Comparison of ENCODE assay signal across 8 mouse cellular contexts in genomic region chr16:18878091-18878720, GRCm38 (mm10). TPM values are rescaled to one million over a fixed set of nuclear protein-coding genes. Genes with fewer than 3 reads are reported as not detected.
DNase-seq lines count a peak whose midpoint lies in the region; ATAC-seq and TF ChIP-seq lines count a peak whose summit lies in the region.

No protein-coding gene starts in this region.

- peaks cover 2% of the 10 kb centered on the region; the same call in 1 of the 2 replicates for H3K36me3 ChIP-seq in thymus, adult 2 months (ENCODE audit: control insufficient read depth, insufficient read depth, low read length)
- peaks cover 60% of the 10 kb centered on the region for H3K36me3 ChIP-seq in limb, embryonic 10.5 days
- H3K36me3 ChIP-seq in neural tube, embryonic 14.5 days (ENCODE audit: control insufficient read depth, insufficient read depth, low read length) = peaks cover 4% of the 10 kb centered on the region; the same call in 1 of the 2 replicates

- H3K27me3 ChIP-seq in thymus, adult 2 months (ENCODE audit: control insufficient read depth, insufficient read depth, low read length) = no peaks in the 10 kb centered on the region
- no peaks in the 10 kb centered on the region for H3K27me3 ChIP-seq in limb, embryonic 10.5 days (ENCODE audit: low read depth, poor library complexity, severe bottlenecking)
- no peaks in the 10 kb centered on the region for H3K27me3 ChIP-seq in neural tube, embryonic 14.5 days (ENCODE audit: control insufficient read depth, insufficient read depth, low read length)

- H3K9ac ChIP-seq in neural tube, embryonic 14.5 days (replicated peaks; ENCODE audit: low read depth, low read length) = peak overlapping the region; percentile 94

- DNase-seq in heart, adult 11 months = peak; percentile 86
- DNase-seq in heart, postnatal 4 days = no peak
- DNase-seq in thymus, adult 2 months = no peak
- no peak for DNase-seq in thymus, postnatal 36 days
- no peak for DNase-seq in limb, embryonic 10.5 days (ENCODE audit: low spot score)
- no peak for DNase-seq in embryo, embryonic 9.5 days (ENCODE audit: extremely low spot score)
- DNase-seq in gastrocnemius, adult 8-10 months (ENCODE audit: low spot score in 2 of 2) = no peak

- ATAC-seq in neural tube, embryonic 14.5 days (ENCODE audit: low read depth) = no peak; the same call in 1 of the 2 replicates

- no peak for TF ChIP-seq POLR2A in thymus, adult 2 months (IDR thresholded peaks at IDR 0.05; ENCODE audit: control insufficient read depth, extremely low read depth, insufficient read depth, low read length, poor library complexity)

- 16% methylated on average over 20 of the region's 20 CpGs for WGBS in thymus, adult 2 months
- WGBS in limb, embryonic 10.5 days = 35% methylated on average over 20 of the region's 20 CpGs
- WGBS in neural tube, embryonic 14.5 days = 26% methylated on average over 20 of the region's 20 CpGs

- TF ChIP-seq CTCF in thymus, adult 2 months (IDR thresholded peaks at IDR 0.05; ENCODE audit: borderline replicate concordance, control insufficient read depth, extremely low read depth, insufficient read depth, low read length, poor library complexity) = no peak

- peak overlapping the region; percentile 59 for H3K27ac ChIP-seq in thymus, adult 2 months (ENCODE audit: control insufficient read depth, insufficient read depth, low read length)
- H3K27ac ChIP-seq in limb, embryonic 10.5 days = peak overlapping the region; percentile 97
- H3K27ac ChIP-seq in neural tube, embryonic 14.5 days (ENCODE audit: low read depth, low read length) = peak overlapping the region; percentile 94

- H3K4me1 ChIP-seq in thymus, adult 2 months (replicated peaks; ENCODE audit: control insufficient read depth, insufficient read depth, low read length) = peaks cover 7% of the 10 kb centered on the region
- H3K4me1 ChIP-seq in limb, embryonic 10.5 days = peaks cover 9% of the 10 kb centered on the region
- peaks cover 12% of the 10 kb centered on the region; the same call in 1 of the 2 replicates for H3K4me1 ChIP-seq in neural tube, embryonic 14.5 days (ENCODE audit: control insufficient read depth, insufficient read depth, low read length)

- H3K4me2 ChIP-seq in neural tube, embryonic 14.5 days (ENCODE audit: low read depth, low read length) = peak overlapping the region; percentile 76

- H3K9me3 ChIP-seq in limb, embryonic 10.5 days (replicated peaks) = no peaks in the 10 kb centered on the region
- H3K9me3 ChIP-seq in neural tube, embryonic 14.5 days (ENCODE audit: control insufficient read depth, low read length) = no peaks in the 10 kb centered on the region

- H3K4me3 ChIP-seq in thymus, adult 2 months (ENCODE audit: control insufficient read depth, insufficient read depth, low read length) = peak overlapping the region; percentile 80
- peak overlapping the region; percentile 98 for H3K4me3 ChIP-seq in limb, embryonic 10.5 days
- H3K4me3 ChIP-seq in neural tube, embryonic 14.5 days (ENCODE audit: low read depth, low read length) = peak overlapping the region; percentile 92

RNA-seq across cellular contexts. Expression of gene Hira, which starts 1.4 kb away (rescaled TPM):
- 10 to 100 TPM; 40.6 to 41.3 TPM for total RNA-seq in heart, postnatal 4 days (2021)
- 124 and 125 TPM in 2 replicates for polyA plus RNA-seq in thymus, adult 2 months (2012; rRNA removed)
- 23.3 and 25.6 TPM in 2 replicates for polyA plus RNA-seq in limb, embryonic 10.5 days (2016; fragmentation: Nextera tagmentation; extraction: Ambion mirVana)
- polyA plus RNA-seq in neural tube, embryonic 14.5 days (2014; fragmentation: Nextera tagmentation; extraction: Ambion mirVana) = 19.6 and 23.4 TPM in 2 replicates
- 10 to 100 TPM; 22.3 to 40.6 (median 27.0) TPM for total RNA-seq in gastrocnemius, adult 8-10 months (2022)

RNA-seq across cellular contexts. Expression of gene Mrpl40, which starts 1.5 kb away (rescaled TPM):
- 10 to 100 TPM; 60.2 to 60.7 TPM for total RNA-seq in heart, postnatal 4 days (2021)
- 14.2 and 15.6 TPM in 2 replicates for polyA plus RNA-seq in thymus, adult 2 months (2012; rRNA removed)
- polyA plus RNA-seq in limb, embryonic 10.5 days (2016; fragmentation: Nextera tagmentation; extraction: Ambion mirVana) = 129 and 146 TPM in 2 replicates
- polyA plus RNA-seq in neural tube, embryonic 14.5 days (2014; fragmentation: Nextera tagmentation; extraction: Ambion mirVana) = 65.0 and 79.2 TPM in 2 replicates
- 10 to 100 TPM; 35.2 to 43.2 (median 39.6) TPM for total RNA-seq in gastrocnemius, adult 8-10 months (2022)

RNA-seq across cellular contexts. Expression of gene Gm28539, which starts 41.8 kb away (rescaled TPM):
- total RNA-seq in heart, postnatal 4 days (2021) = under 1 TPM; 0.09 to 0.52 TPM
- not detected in 2 replicates for polyA plus RNA-seq in thymus, adult 2 months (2012; rRNA removed)
- not detected in 2 replicates for polyA plus RNA-seq in limb, embryonic 10.5 days (2016; fragmentation: Nextera tagmentation; extraction: Ambion mirVana)
- not detected in 2 replicates for polyA plus RNA-seq in neural tube, embryonic 14.5 days (2014; fragmentation: Nextera tagmentation; extraction: Ambion mirVana)
- 1 to 10 TPM in 1 of 4 experiments, under 1 TPM in 1, not detected in 2; 0.48 to 3.1 TPM for total RNA-seq in gastrocnemius, adult 8-10 months (2022)

RNA-seq across cellular contexts. Expression of gene 2510002D24Rik, which starts 41.8 kb away (rescaled TPM):
- 10 to 100 TPM; 18.8 to 20.8 TPM for total RNA-seq in heart, postnatal 4 days (2021)
- 61.5 and 78.3 TPM in 2 replicates for polyA plus RNA-seq in thymus, adult 2 months (2012; rRNA removed)
- 35.9 and 39.8 TPM in 2 replicates for polyA plus RNA-seq in limb, embryonic 10.5 days (2016; fragmentation: Nextera tagmentation; extraction: Ambion mirVana)
- polyA plus RNA-seq in neural tube, embryonic 14.5 days (2014; fragmentation: Nextera tagmentation; extraction: Ambion mirVana) = 33.6 and 44.2 TPM in 2 replicates
- total RNA-seq in gastrocnemius, adult 8-10 months (2022) = 10 to 100 TPM; 15.7 to 19.6 (median 17.1) TPM
